Mouse (Mus musculus) heart, postnatal 0 days (tissue): ENCODE results near the gene Rprd2. TPM values are rescaled to one million over a fixed set of nuclear protein-coding genes. Genes with fewer than 3 reads are reported as not detected.

Source experiments
- ATAC-seq: fragments of 200-750 bp; cut with Nextera tagmentation; 2 replicates; pipeline ENCODE4 v1.8.0; 2017; ENCODE audit warnings: low read depth, moderate number of reproducible peaks, moderate library complexity; ENCODE audit not compliant: insufficient read depth
- DNase-seq: peaks from one replicate; pipeline ENCODE4 v3.0.0-alpha.2; 2016; ENCODE audit warnings: low spot score
- H3K27ac ChIP-seq: fragments of 300-500 bp; sonication (generic); 2 replicates; pipeline ENCODE4 v1.5.1; 2014; ENCODE audit warnings: low read depth, mild to moderate bottlenecking
- H3K27me3 ChIP-seq: fragments of 300-500 bp; sonication (generic); 2 replicates; pipeline ENCODE4 v1.6.1; 2014; ENCODE audit warnings: low read length, mixed read lengths; ENCODE audit not compliant: control insufficient read depth, insufficient read depth
- H3K36me3 ChIP-seq: fragments of 300-500 bp; sonication (generic); replicated peaks from 2 replicates; pipeline ENCODE4 v1.6.1; 2014; ENCODE audit warnings: low read length, mixed read lengths; ENCODE audit not compliant: control insufficient read depth, insufficient read depth
- H3K4me1 ChIP-seq: fragments of 300-500 bp; sonication (generic); 2 replicates; pipeline ENCODE4 v1.6.1; 2014; ENCODE audit warnings: antibody characterized with exemption; ENCODE audit not compliant: control insufficient read depth, insufficient read depth
- H3K4me2 ChIP-seq: fragments of 300-500 bp; sonication (generic); 2 replicates; pipeline ENCODE4 v1.6.1; 2014; ENCODE audit warnings: low read depth, mild to moderate bottlenecking, low read length, moderate library complexity
- H3K4me3 ChIP-seq: fragments of 300-500 bp; sonication (generic); 2 replicates; pipeline ENCODE4 v1.5.1; 2014; ENCODE audit warnings: low read depth, low read length
- H3K9ac ChIP-seq: fragments of 300-500 bp; sonication (generic); replicated peaks from 2 replicates; pipeline ENCODE4 v1.6.1; 2014; ENCODE audit warnings: low read depth, low read length, mixed read lengths
- H3K9me3 ChIP-seq: fragments of 300-500 bp; sonication (generic); replicated peaks from 2 replicates; pipeline ENCODE4 v1.6.1; 2016; ENCODE audit warnings: low read length; ENCODE audit not compliant: control insufficient read depth
- CTCF ChIP-seq: IDR thresholded peaks from 2 replicates; pipeline ENCODE4 v1.5.1; 2016; ENCODE audit warnings: antibody characterized with exemption, control low read depth, low read depth
- EP300 ChIP-seq: IDR thresholded peaks from 2 replicates; pipeline ENCODE4 v1.6.1; 2016; ENCODE audit warnings: antibody characterized with exemption, low read depth
- WGBS: fragments of 180-500 bp; shearing (Covaris S2); extraction: QIAGEN DNeasy Blood & Tissue Kit; methylation state at CpG from one replicate; pipeline ENCODE4 v1.1.7; 2014; 5-methylcytosine and 5-hydroxymethylcytosine counted together
- microRNA-seq: library from miRNA; unstranded; fragments of <30 nt; microRNA quantifications from one replicate; pipeline ENCODE4, GENCODE M21; 2016
- polyA plus RNA-seq: library from polyadenylated mRNA; unstranded; fragments of >200 nt; fragmentation: Nextera tagmentation; extraction: Ambion mirVana; gene quantifications from 2 replicates; pipeline ENCODE4 v1.2.1, GENCODE M21; 2015
- total RNA-seq: library from RNA; depleted of rRNA; stranded (reverse); fragments of >200 nt; gene quantifications from 2 replicates; pipeline ENCODE4 v1.2.3, GENCODE M21; 2014; ENCODE audit warnings: low replicate concordance; rRNA removed

Gene Rprd2
- total and polyA plus RNA-seq, 2 experiments from 2014 or later, result 20.8 to 25.6 TPM

- TF ChIP-seq EP300 (no peak), CTCF (no peak)
- no peak overlapping the region for H3K27ac ChIP-seq
- DNase-seq, result no peak
- WGBS, result 100% methylated on average over 1 of the region's 1 CpGs
- no peak overlapping the region for H3K4me3 ChIP-seq
- no peaks in the 10 kb centered on the region for H3K27me3 ChIP-seq
- no peaks in the 10 kb centered on the region for H3K36me3 ChIP-seq
- no peak overlapping the region for H3K4me2 ChIP-seq
- H3K9me3 ChIP-seq, result no peaks in the 10 kb centered on the region
- no peaks in the 10 kb centered on the region for H3K4me1 ChIP-seq
- ATAC-seq, result no peak
- H3K9ac ChIP-seq, result no peak overlapping the region
These were observed 102.6 kb downstream of the Rprd2 start for GRCm38 (mm10) chr3:95716075-95716474.

Small RNA genes lying within 50 kb of the gene (microRNA-seq; reads per million reads assigned to microRNA genes)
- not detected for gene Mir7014

Other genes starting within 250 kb of the Rprd2 start
- 11.2 and 15.2 TPM in 2 replicates for gene Golph3l, start 229.9 kb downstream of the Rprd2 start, total RNA-seq
- 18.0 and 21.0 TPM in 2 replicates for gene Golph3l, start 229.9 kb downstream of the Rprd2 start, polyA plus RNA-seq
- 43.3 and 49.6 TPM in 2 replicates for gene Ensa, start 193.9 kb downstream of the Rprd2 start, total RNA-seq
- gene Ensa, start 193.9 kb downstream of the Rprd2 start, polyA plus RNA-seq, result 38.5 and 40.6 TPM in 2 replicates
- gene Mcl1, start 160.1 kb downstream of the Rprd2 start, total RNA-seq, result 213 and 278 TPM in 2 replicates
- 50.1 and 51.9 TPM in 2 replicates for gene Mcl1, start 160.1 kb downstream of the Rprd2 start, polyA plus RNA-seq
- gene Adamtsl4, start 130.9 kb downstream of the Rprd2 start, total RNA-seq, result 20.2 and 23.8 TPM in 2 replicates
- 7.5 and 11.2 TPM in 2 replicates for gene Adamtsl4, start 130.9 kb downstream of the Rprd2 start, polyA plus RNA-seq
- 22.9 and 63.8 TPM in 2 replicates for gene Ecm1, start 79.3 kb downstream of the Rprd2 start, total RNA-seq
- 55.8 and 59.6 TPM in 2 replicates for gene Ecm1, start 79.3 kb downstream of the Rprd2 start, polyA plus RNA-seq
- 43.5 and 47.1 TPM in 2 replicates for gene Tars2, start 58.7 kb downstream of the Rprd2 start, total RNA-seq
- gene Tars2, start 58.7 kb downstream of the Rprd2 start, polyA plus RNA-seq, result 30.0 and 30.3 TPM in 2 replicates
- 2.2 and 6.0 TPM in 2 replicates for gene Prpf3, start 37.0 kb upstream of the Rprd2 start, total RNA-seq
- gene Prpf3, start 37.0 kb upstream of the Rprd2 start, polyA plus RNA-seq, result 15.8 and 16.3 TPM in 2 replicates
- 142 and 222 TPM in 2 replicates for gene Mrps21, start 52.7 kb upstream of the Rprd2 start, total RNA-seq
- gene Mrps21, start 52.7 kb upstream of the Rprd2 start, polyA plus RNA-seq, result 521 and 561 TPM in 2 replicates
- gene Ciart, start 63.4 kb upstream of the Rprd2 start, total RNA-seq, result 2.3 and 7.3 TPM in 2 replicates
- 1.8 and 1.9 TPM in 2 replicates for gene Ciart, start 63.4 kb upstream of the Rprd2 start, polyA plus RNA-seq
- gene BC028528, start 73.1 kb upstream of the Rprd2 start, total RNA-seq, result 5.3 and 41.9 TPM in 2 replicates
- 38.0 and 39.2 TPM in 2 replicates for gene BC028528, start 73.1 kb upstream of the Rprd2 start, polyA plus RNA-seq
- gene Aph1a, start 75.1 kb upstream of the Rprd2 start, total RNA-seq, result 121 and 138 TPM in 2 replicates
- gene Aph1a, start 75.1 kb upstream of the Rprd2 start, polyA plus RNA-seq, result 42.7 and 50.8 TPM in 2 replicates
- 126 and 131 TPM in 2 replicates for gene Car14, start 85.8 kb upstream of the Rprd2 start, total RNA-seq
- gene Car14, start 85.8 kb upstream of the Rprd2 start, polyA plus RNA-seq, result 137 and 144 TPM in 2 replicates
- gene Anp32e, start 110.4 kb upstream of the Rprd2 start, total RNA-seq, result 25.9 and 33.5 TPM in 2 replicates
- gene Anp32e, start 110.4 kb upstream of the Rprd2 start, polyA plus RNA-seq, result 105 and 118 TPM in 2 replicates
- 116 and 138 TPM in 2 replicates for gene Plekho1, start 177.1 kb upstream of the Rprd2 start, total RNA-seq
- 74.9 and 94.8 TPM in 2 replicates for gene Plekho1, start 177.1 kb upstream of the Rprd2 start, polyA plus RNA-seq
- gene Vps45, start 239.6 kb upstream of the Rprd2 start, total RNA-seq, result 10.5 and 17.3 TPM in 2 replicates
- 42.9 and 49.4 TPM in 2 replicates for gene Vps45, start 239.6 kb upstream of the Rprd2 start, polyA plus RNA-seq